Mouse (Mus musculus) regulatory T cell (primary cell): ENCODE data around the gene Ilvbl.
"Not testable (repeated sequence)": the region's sequence is repeated elsewhere in the genome, so short reads cannot be mapped to it uniquely, and the experiment has no call there.

Experiments used
- in situ Hi-C: fragments of 300-600 bp; cut with MboI, MseI; formaldehyde crosslinking; loops from one replicate; pipeline ENCODE4 v1.15.1; 2025; ENCODE audit warnings: high pct_unique_total_duplicates

Gene Ilvbl

DNA sequence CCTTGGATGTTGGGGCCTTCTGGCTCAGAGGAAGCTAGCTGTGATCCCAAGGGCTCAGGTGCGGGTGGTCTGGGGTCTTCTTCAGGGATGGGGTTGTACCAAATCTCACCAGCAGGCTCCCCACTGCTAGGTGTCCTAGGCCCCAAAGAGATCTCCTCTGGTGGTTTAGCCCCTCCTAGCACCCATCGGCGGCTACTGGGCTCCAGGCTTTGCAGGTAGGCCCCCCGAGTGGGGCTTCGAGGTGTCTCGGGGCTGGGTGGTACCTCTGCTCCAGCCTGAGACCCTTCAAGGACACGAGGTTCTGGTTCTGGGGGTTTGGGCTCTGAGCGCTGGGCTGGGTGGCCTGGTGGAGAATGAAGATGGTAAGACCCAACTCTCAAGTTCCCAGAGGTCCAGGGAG, 15.8 kb downstream of the Ilvbl start:
- in situ Hi-C loops, result loop anchor here (25.0 kb wide), 1 partner anchor 1472 kb away; no protein-coding TSS in a partner anchor

DNA sequence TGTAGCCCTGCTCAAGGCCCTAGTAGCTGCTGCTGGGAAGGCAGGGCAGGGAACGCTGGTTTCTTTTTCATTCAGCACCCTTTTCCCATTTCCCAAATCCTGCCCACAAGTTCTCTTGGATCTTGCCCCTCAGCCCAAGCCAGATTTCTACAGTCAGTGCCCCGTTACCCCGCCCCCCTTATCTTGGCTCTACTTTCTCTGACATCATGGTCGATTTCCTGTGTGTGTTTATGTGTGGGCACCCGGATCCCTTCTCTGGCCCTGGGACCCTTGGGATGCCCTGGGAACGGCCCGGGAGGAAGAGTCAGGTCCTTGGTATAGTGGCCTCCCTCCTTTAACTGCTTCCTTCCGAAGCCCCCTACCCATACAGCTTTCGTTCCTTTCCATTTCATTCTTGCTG, 16.6 kb downstream of the Ilvbl start:
- in situ Hi-C loops, result loop anchor here (25.0 kb wide), 1 partner anchor 1472 kb away; no protein-coding TSS in a partner anchor

DNA sequence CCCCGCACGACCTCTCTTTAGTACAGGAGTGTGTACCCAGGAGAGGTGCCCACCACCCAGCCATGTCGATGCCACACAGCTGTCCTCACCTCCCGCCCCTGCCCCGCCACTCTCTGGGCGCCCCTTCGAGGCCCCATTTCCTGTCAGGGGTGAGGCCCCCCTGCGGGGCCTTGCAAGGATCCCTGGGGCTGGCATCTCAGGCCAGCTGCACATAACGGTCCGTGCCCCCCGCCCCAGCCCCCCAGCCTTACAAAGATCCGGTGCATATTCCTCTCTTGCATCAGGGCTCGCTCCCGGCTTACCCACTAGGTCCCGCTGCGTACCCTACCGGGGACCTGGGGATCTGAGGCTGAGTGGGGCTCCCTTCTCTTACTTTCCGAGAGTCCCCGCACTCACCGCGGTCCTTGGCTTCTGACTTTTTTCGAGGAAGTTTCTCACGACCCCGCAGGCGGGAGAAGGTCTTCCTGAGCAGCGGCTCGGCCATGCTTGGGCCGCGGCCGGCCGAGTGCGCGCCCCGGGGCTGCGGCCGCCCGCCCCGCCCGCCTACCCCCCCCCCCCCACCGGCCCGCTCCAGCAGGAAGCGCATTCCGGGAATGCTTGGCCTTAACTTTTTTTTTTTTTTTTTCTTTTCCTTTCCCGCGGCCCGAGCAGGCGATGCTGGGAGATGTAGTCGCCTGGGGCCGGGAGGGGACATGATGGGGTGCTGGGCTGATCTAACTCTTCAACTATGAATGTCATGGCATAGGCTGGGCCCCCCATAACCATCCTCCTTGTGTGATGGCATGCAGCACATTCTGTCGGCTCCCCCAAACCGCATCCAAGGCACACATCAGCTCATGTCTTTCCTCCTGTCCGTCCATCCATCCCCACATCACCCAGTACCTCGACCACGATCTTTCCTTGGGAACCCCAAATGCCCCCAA, 17.5 kb downstream of the Ilvbl start, which contains the start of gene Syde1:
Syde1 (minus strand) TSS at position 559 of the 923 bp plus-strand sequence.
- in situ Hi-C loops, result loop anchor here (25.0 kb wide), 1 partner anchor 1471 kb away; no protein-coding TSS in a partner anchor

- in situ Hi-C loops, result loop anchor here (25.0 kb wide), 1 partner anchor 1469 kb away; no protein-coding TSS in a partner anchor
Observed at GRCm38 (mm10) chr10:78592856-78593379, 18.8 kb downstream of the Ilvbl start.

DNA sequence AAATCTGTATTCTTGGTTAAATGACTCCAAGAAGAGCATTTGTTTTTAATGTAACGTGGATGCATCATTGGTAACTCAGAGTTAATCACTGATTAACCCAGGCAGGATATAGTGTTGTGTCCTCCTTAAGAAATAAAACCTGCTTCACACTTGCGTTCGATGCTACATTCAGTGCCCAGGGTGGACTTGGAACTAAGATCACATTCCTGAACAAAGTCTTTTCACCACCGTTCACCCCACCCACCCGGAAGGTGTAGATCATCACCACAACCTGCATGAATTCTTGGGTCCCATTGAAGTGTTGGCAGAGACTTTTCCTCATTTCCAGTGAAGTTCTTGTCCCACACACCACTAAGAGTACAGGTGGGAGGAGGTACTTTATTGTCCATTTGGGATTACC, 19.6 kb downstream of the Ilvbl start:
- in situ Hi-C loops, result loop anchor here (25.0 kb wide), 1 partner anchor 1469 kb away; no protein-coding TSS in a partner anchor

DNA sequence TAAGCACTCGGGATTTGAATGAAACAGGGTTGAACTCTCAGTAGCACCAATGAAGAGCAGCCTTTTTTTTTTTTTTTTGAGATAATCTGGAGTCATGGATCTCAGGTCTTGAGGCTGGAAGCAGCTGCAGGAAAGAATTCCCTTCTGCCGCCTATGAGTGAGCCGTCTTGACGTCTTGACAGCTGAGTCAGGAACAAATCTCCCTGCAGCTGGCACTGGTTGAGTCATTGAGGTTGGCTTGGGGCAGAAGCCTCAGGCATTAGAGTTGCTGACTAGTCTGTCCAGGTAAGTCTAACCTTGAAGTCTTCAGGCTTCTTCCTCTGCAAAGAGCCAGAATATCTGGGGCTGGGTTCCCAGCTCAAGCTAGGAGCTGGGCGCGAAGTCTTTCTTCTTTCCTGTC, 20.0 kb downstream of the Ilvbl start:
- in situ Hi-C loops, result loop anchor here (25.0 kb wide), 1 partner anchor 1468 kb away; no protein-coding TSS in a partner anchor

DNA sequence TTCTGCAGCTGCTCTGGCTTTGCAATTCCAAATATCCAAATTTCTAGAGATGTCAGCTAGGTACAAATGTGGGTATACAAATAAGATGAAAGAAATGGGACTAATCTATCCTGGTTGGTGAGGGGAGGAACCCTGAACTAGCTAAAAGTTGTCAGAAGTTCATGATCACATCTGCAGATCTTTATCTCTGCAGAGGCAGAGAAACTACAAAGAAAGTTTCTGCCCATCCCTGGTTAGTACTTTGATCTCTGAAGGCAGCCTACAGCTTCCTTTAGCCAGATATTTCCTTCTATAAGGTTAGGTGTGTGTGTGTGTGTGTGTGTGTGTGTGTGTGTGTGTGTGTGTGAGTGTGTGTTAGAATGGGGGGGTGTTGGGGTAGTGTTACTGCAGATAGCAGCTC, 20.4 kb downstream of the Ilvbl start:
- in situ Hi-C loops, result loop anchor here (25.0 kb wide), 1 partner anchor 1468 kb away; no protein-coding TSS in a partner anchor

DNA sequence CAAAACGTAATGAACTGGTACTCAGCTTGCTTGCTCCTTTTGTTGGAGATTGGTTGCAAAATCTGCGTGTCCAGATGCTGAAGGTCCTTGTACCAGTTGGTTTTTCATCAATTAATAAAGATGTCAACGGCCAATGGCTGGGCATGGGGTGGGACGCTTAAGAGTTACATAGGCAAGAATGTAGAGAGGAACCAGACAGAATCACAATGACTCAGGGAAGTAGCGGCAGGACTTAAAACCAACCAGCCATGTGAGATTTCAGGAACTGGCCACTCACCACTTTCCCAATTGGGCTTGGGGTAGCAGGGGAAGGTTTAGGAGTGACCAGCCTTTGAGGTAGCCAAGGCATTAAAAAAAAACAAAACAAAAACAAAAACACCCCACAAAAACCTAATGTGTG, 25.7 kb downstream of the Ilvbl start:
- in situ Hi-C loops, result loop anchor here (5.0 to 25.0 kb wide), 2 partner anchors 73 to 1462 kb away; no protein-coding TSS in a partner anchor

DNA sequence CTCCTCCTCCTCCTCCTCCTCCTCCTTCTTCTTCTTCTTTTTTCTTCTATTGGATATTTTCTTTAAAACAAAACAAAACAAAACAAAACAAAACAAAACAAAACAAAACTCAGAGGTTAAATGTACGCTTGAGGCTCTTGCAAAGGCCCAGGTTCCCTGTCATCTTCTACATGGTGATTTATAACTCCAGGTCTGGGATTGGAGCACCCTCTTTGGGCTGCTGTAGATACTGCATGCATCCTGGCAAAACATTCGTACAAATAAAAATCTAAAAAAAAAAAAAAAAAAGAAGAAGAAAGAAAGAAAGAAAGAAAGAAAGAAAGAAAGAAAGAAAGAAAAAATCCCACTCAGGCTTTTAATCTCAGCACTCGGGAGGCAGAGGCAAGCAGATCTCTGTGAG, 30.9 kb downstream of the Ilvbl start:
- in situ Hi-C loops, result no loop called here

GRCm38 (mm10) chr10:78607602-78608001, 33.5 kb downstream of the Ilvbl start:
- in situ Hi-C loops, result no loop called here

GRCm38 (mm10) chr10:78617974-78618373, 43.8 kb downstream of the Ilvbl start, which contains the start of gene Olfr1357:
Gene Olfr1357, minus strand, starts transcription at chr10:78618074.
- in situ Hi-C loops, result no loop called here

DNA sequence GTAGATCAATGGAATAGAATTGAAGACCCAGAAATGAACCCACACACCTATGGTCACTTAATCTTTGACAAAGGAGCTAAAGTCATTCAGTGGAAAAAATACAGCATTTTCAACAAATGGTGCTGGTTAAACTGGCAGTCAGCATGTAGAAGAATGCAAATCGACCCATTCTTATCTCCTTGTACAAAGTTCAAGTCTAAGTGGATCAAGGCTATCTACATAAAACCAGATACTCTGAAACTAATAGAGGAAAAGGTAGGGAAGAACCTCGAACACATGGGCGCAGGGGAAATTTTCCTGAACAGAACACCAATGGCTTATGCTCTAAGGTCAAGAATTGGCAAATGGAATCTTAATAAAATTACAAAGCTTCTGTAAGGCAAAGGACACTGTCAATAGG, 49.0 kb downstream of the Ilvbl start:
- in situ Hi-C loops, result not testable (repeated sequence)

- in situ Hi-C loops, result no loop called here
Observed at GRCm38 (mm10) chr10:78630194-78630593, 56.0 kb downstream of the Ilvbl start.

- in situ Hi-C loops, result no loop called here
Observed at GRCm38 (mm10) chr10:78632311-78632710, 58.2 kb downstream of the Ilvbl start.
